Mouse (Mus musculus) forebrain, embryonic 12.5 days (tissue): ENCODE measurements around the gene Myo1c. TPM values are rescaled to one million over a fixed set of nuclear protein-coding genes. Genes with fewer than 3 reads are reported as not detected.

ENCODE experiments used
- ATAC-seq: fragments of 200-750 bp; cut with Nextera tagmentation; 2 replicates; pipeline ENCODE4 v1.8.0; 2017; ENCODE audit warnings: moderate TSS enrichment; ENCODE audit not compliant: low FRiP score
- H3K27ac ChIP-seq: fragments of 300-500 bp; sonication (generic); 2 replicates; pipeline ENCODE4 v1.5.1; 2016; ENCODE audit warnings: mild to moderate bottlenecking
- H3K27me3 ChIP-seq: fragments of 300-500 bp; sonication (generic); 2 replicates; pipeline ENCODE4 v1.6.1; 2016; ENCODE audit warnings: mild to moderate bottlenecking
- H3K36me3 ChIP-seq: fragments of 300-500 bp; sonication (generic); replicated peaks from 2 replicates; pipeline ENCODE4 v1.6.1; 2016; ENCODE audit warnings: mild to moderate bottlenecking
- H3K4me1 ChIP-seq: fragments of 300-500 bp; sonication (generic); 2 replicates; pipeline ENCODE4 v1.6.1; 2016
- H3K4me2 ChIP-seq: fragments of 300-500 bp; sonication (generic); 2 replicates; pipeline ENCODE4 v1.6.1; 2016; ENCODE audit warnings: mild to moderate bottlenecking, moderate library complexity
- H3K4me3 ChIP-seq: fragments of 300-500 bp; sonication (generic); replicated peaks from 2 replicates; pipeline ENCODE4 v1.5.1; 2016; ENCODE audit warnings: mild to moderate bottlenecking
- H3K9ac ChIP-seq: fragments of 300-500 bp; sonication (generic); 2 replicates; pipeline ENCODE4 v1.6.1; 2016; ENCODE audit warnings: mild to moderate bottlenecking
- H3K9me3 ChIP-seq: fragments of 300-500 bp; sonication (generic); 2 replicates; pipeline ENCODE4 v1.6.1; 2016
- WGBS: fragments of 180-500 bp; shearing (Covaris S2); methylation state at CpG from one replicate; pipeline ENCODE4 v1.1.7; 2016; 5-methylcytosine and 5-hydroxymethylcytosine counted together
- polyA plus RNA-seq: library from polyadenylated mRNA; unstranded; fragments of >200 nt; fragmentation: Nextera tagmentation; extraction: Ambion mirVana; gene quantifications from 2 replicates; pipeline ENCODE4 v1.2.1, GENCODE M21; 2016

Myo1c gene
- 12.1 and 13.9 TPM in 2 replicates for polyA plus RNA-seq

DNA sequence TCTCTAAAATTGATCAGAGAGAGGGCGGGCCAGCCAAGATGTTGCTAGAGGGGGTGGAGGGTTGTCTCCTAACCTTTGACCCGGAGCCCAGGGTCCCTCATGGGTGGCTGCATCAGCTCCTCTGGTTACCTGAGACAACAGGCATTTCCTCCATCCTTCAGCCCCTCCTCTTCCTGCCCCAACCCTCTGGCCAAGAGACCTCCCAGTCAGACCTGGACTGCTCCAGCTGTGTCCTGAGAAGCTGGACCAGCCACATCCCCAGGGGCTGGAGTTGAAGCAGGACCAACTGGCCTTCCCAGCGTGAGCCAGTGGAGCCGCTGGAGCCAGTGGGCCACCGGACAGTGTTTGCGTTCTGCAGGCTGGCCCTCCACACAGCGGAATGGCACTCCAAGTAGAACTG lies at the start of gene Myo1c:
Myo1c (plus strand) TSS at position 194 of the 400 bp plus-strand sequence.
- H3K9ac ChIP-seq = peak within 1 kb of the TSS; percentile 71
- H3K4me2 ChIP-seq = peak within 1 kb of the TSS; percentile 87
- peaks cover 32% of the 10 kb centered on the region for H3K27me3 ChIP-seq
- H3K4me3 ChIP-seq = peak within 1 kb of the TSS; percentile 57
- peaks cover 36% of the 10 kb centered on the region for H3K4me1 ChIP-seq
- H3K9me3 ChIP-seq = no peaks in the 10 kb centered on the region
- no peak for ATAC-seq
- no peak within 1 kb of the TSS for H3K27ac ChIP-seq
- H3K36me3 ChIP-seq = 0 out of 2 replicates have a peak, but pooled peaks cover 2% of the 10 kb centered on the region
- WGBS = 82% methylated on average over 7 of the region's 7 CpGs

DNA sequence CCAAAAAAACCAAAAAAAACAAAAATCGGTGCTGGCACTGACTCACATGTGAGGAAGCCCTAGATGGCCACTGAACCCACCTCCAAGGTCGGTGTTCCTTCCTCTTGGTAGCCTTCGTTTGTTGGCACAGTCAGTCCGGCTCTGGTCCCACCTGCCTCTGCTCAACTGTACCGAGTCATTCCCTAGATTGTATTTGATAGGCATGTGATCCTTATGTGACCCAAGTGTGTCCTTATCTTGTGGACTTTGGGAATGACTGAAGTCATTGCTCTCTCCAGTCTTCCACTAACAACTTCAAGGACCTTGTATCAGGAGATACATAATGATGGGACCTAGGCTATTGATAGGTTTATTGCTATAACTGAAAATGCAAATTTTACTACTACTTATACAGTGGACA lies 45.5 kb upstream of the Myo1c start:
- Histone ChIP-seq H3K27ac (no peak overlapping the region), H3K9ac (no peak overlapping the region), H3K9me3 (no peaks in the 10 kb centered on the region), H3K27me3 (no peaks in the 10 kb centered on the region), H3K4me2 (no peak overlapping the region), H3K4me1 (no peaks in the 10 kb centered on the region), H3K4me3 (no peak overlapping the region), H3K36me3 (peaks cover 84% of the 10 kb centered on the region)
- no peak for ATAC-seq
- WGBS = 93% methylated on average over 5 of the region's 5 CpGs

DNA sequence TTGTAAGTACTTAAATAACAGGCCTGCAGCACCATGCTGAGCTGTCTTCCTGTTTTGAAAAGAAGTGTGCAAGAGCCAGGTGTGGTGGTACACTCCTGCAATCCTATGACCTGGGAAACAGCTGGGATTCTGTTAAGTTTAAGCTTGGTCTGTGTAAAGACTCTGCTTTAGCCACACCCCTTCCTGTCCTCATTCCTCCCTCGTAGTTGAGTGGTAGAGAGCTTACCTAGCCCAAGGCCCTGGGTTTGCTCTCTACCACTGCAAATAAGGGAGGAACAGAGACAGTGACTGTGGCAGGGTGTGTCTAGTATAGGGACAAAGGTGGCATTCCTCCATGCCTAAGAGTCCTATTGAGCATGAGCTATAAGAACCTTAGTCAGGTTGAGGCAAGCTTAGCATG lies 45.0 kb upstream of the Myo1c start:
- Histone ChIP-seq H3K27me3 (no peaks in the 10 kb centered on the region), H3K4me1 (no peaks in the 10 kb centered on the region), H3K9ac (no peak overlapping the region), H3K4me3 (no peak overlapping the region), H3K27ac (no peak overlapping the region), H3K36me3 (peaks cover 84% of the 10 kb centered on the region), H3K4me2 (no peak overlapping the region), H3K9me3 (no peaks in the 10 kb centered on the region)
- ATAC-seq = no peak
- 74% methylated on average over 1 of the region's 1 CpGs for WGBS

DNA sequence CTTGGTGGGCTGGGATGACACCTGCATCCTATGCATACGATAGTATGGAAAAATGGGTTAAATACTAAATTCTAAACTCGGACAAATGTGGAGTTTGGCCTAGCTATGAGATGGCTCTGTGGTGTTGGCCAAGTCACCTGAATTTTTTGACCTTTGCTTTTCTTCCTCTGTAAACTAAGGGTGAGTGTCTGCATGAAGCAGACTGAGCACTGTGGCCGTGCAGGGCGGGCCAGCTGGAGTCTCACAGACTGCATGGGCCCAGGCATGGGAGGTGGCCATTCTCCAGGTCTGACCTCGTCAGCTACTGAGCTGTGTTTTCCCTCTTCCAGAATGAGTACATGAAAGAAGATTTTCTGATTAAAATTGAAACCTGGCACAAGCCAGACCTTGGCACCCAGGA lies 41.5 kb upstream of the Myo1c start:
- no peak overlapping the region for H3K27ac ChIP-seq
- H3K4me3 ChIP-seq = no peak overlapping the region
- H3K4me2 ChIP-seq = no peak overlapping the region
- H3K36me3 ChIP-seq = peaks cover 73% of the 10 kb centered on the region
- WGBS = 95% methylated on average over 5 of the region's 5 CpGs
- H3K9ac ChIP-seq = no peak overlapping the region
- no peak for ATAC-seq
- no peaks in the 10 kb centered on the region for H3K4me1 ChIP-seq
- no peaks in the 10 kb centered on the region for H3K9me3 ChIP-seq
- no peaks in the 10 kb centered on the region for H3K27me3 ChIP-seq

DNA sequence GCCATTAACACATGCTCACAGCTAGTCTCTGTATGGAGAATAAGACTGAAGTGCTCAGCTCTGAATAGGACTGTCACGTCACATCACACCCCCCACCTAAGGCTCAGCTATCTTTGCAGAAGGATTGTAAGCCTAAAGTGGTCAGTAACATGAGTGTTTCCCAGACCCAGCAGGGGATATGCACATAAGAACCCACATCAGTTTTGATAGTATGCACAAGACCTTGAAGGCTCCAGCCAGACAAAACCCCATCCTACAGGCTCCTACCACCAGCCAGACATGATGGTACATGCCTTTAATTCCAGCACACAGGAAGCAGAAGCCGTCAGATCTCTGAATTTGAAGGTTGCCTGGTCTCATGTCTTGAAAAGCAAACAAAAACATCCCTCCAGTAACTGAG lies 40.3 kb upstream of the Myo1c start:
- Histone ChIP-seq H3K4me3 (no peak overlapping the region), H3K4me2 (no peak overlapping the region), H3K4me1 (no peaks in the 10 kb centered on the region), H3K27ac (no peak overlapping the region), H3K9ac (no peak overlapping the region), H3K27me3 (no peaks in the 10 kb centered on the region), H3K36me3 (peaks cover 77% of the 10 kb centered on the region), H3K9me3 (no peaks in the 10 kb centered on the region)
- 88% methylated on average over 2 of the region's 2 CpGs for WGBS
- ATAC-seq = no peak

DNA sequence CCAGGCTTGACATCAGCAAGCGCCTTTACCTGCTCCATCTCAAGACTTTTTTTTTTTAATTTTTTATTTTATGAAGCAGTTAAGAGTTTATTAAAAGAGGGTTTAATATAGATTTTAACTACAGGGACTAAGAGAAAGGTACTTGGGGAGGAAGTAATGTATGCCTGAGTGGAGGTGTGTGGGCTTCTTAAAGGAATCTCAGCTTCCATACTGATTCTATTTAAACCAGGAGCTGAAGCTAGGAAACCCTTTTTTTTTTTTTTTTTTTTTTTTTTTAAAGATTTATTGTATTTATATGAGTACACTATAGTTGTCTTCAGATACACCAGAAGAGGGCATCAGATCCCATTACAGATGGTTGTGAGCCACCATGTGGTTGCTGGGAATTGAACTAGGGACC lies 35.5 kb upstream of the Myo1c start:
- H3K9ac ChIP-seq = no peak overlapping the region
- H3K27me3 ChIP-seq = no peaks in the 10 kb centered on the region
- WGBS = 97% methylated on average over 1 of the region's 1 CpGs
- H3K4me1 ChIP-seq = no peaks in the 10 kb centered on the region
- H3K4me3 ChIP-seq = no peak overlapping the region
- H3K9me3 ChIP-seq = no peaks in the 10 kb centered on the region
- ATAC-seq = no peak
- no peak overlapping the region for H3K27ac ChIP-seq
- H3K36me3 ChIP-seq = peaks cover 63% of the 10 kb centered on the region
- H3K4me2 ChIP-seq = no peak overlapping the region

DNA sequence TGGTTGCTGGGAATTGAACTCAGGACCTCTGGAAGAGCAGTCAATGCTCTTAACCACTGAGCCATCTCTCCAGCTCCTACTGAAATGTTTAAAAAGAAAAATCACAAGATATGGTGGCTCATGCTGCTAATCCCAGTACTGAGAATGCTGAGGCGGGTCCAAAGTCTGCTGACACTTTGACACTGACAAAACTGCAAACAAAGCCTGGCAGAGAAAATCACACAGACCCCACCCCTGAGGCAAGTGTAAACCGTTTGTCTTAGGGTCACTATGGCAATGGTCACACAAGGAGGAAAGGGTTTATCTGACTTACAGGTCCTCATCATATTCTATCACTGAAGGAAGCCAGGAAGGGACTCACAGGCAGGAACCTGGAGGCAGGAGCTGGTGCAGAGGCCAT lies 34.7 kb upstream of the Myo1c start:
- H3K9me3 ChIP-seq = no peaks in the 10 kb centered on the region
- no peak overlapping the region for H3K4me3 ChIP-seq
- H3K4me1 ChIP-seq = no peaks in the 10 kb centered on the region
- ATAC-seq = no peak
- H3K9ac ChIP-seq = no peak overlapping the region
- peaks cover 63% of the 10 kb centered on the region for H3K36me3 ChIP-seq
- no peak overlapping the region for H3K4me2 ChIP-seq
- WGBS = 90% methylated on average over 2 of the region's 2 CpGs
- no peak overlapping the region for H3K27ac ChIP-seq
- no peaks in the 10 kb centered on the region for H3K27me3 ChIP-seq

DNA sequence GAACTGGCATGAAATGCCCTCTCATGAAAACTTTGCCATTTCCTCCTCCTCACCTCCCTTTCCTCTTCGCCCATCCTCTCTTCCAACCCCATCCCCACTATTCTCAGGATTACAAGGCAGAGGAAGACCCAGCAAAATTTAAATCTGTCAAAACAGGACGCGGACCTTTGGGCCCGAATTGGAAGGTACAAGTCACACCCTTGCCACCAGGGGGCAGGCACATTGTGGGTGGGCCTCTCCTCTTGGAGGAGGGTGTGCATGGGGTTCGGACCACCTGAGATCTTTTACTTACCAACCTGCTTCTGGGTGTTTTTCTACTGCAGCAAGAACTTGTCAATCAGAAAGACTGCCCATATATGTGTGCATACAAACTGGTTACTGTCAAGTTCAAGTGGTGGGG lies 31.2 kb upstream of the Myo1c start:
- Histone ChIP-seq H3K4me3 (no peak overlapping the region), H3K9ac (no peak overlapping the region), H3K27me3 (no peaks in the 10 kb centered on the region), H3K36me3 (peaks cover 60% of the 10 kb centered on the region), H3K4me2 (no peak overlapping the region), H3K4me1 (no peaks in the 10 kb centered on the region), H3K9me3 (no peaks in the 10 kb centered on the region), H3K27ac (no peak overlapping the region)
- ATAC-seq = no peak
- WGBS = 82% methylated on average over 5 of the region's 5 CpGs

DNA sequence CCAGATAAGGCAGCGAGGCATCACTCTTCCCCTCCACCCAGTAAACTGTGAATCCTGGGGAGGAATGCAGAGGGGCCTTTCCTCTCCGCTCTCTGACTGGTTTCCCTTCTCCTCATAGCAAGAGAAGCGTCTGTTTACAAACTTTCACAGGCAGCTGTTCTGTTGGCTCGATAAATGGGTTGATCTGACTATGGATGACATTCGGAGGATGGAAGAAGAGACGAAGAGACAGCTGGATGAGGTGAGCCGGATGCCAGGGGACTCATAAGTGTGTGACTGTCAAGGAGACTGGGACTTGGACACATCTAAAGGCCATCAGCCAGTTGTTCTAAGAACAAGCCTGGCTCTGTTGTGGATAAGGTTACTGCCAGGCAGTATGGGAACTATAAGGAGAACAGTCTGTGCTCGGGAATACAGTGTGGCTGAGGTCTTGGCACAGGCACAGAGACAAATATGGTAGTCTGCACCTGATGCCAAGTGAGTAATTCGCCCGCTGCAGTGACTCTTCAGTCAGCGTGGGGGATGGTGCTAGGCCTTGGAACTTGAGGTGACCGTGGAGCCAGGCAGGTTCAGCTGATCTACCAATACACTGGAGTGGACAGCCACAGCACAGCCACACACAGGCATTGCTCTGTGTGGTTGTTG lies 30.0 kb upstream of the Myo1c start:
- Histone ChIP-seq H3K4me2 (no peak overlapping the region), H3K27me3 (no peaks in the 10 kb centered on the region), H3K27ac (no peak overlapping the region), H3K9ac (no peak overlapping the region), H3K9me3 (no peaks in the 10 kb centered on the region), H3K4me1 (no peaks in the 10 kb centered on the region), H3K4me3 (no peak overlapping the region), H3K36me3 (peaks cover 58% of the 10 kb centered on the region)
- ATAC-seq = no peak
- WGBS = 93% methylated on average over 12 of the region's 12 CpGs

DNA sequence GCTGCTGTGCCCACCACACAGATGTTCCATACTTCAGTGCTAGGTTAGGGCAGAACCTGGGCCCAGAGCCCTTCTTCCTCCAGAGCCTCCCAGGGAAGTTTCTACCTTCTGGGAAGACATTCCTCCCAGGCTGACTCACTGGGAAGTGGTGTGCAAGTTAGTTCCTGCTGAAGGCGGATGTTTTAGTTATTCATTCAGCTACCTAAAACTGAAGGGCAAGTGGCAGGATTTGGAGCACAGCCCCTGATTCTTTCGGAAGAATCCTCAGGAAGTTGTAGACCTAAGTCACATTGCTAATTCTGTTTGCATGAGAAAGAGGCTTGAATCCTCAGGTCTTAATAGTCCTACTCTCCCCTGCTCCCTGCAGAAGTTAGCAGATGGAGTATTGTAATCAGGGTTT lies 28.9 kb upstream of the Myo1c start:
- H3K36me3 ChIP-seq = peaks cover 63% of the 10 kb centered on the region
- no peaks in the 10 kb centered on the region for H3K9me3 ChIP-seq
- no peak for ATAC-seq
- H3K4me2 ChIP-seq = no peak overlapping the region
- no peak overlapping the region for H3K9ac ChIP-seq
- no peaks in the 10 kb centered on the region for H3K4me1 ChIP-seq
- H3K27me3 ChIP-seq = no peaks in the 10 kb centered on the region
- no peak overlapping the region for H3K4me3 ChIP-seq
- WGBS = 90% methylated on average over 2 of the region's 2 CpGs
- H3K27ac ChIP-seq = no peak overlapping the region

DNA sequence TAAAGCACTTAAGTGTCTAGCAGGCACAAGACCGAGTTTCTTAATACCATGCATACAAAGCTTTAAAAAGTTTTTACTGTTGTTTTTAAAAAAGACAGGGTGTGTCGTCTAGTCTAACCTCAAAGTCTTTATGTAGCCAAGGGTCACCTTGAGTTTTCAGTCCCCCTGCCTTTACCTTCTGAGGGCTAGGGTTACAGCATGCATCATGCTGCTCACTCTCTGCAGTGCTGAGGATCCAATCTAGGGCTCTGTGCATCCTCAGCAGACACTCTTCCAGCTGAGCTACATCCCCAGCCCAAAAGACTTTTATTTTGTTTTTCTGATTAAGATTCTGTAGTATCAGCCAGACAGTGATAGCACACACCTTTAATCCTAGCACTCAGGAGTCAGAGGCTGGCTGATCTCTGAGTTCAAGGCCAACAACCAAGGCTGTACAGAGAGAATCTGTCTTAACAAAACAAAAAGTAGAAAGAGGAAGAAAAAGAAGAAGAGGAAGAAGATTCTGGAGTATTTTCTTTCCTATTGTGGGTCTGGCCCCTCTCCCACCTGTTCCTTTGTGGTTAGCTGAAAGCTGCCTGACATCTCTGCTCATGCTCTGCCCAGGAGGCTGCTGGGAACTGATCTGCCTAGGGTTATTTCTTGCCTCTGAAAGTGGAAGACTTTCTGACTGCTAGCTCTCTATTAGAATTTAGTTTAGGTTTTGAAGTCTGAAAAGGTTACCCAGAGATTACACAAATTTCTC lies 27.5 kb upstream of the Myo1c start:
- Histone ChIP-seq H3K9me3 (no peaks in the 10 kb centered on the region), H3K4me2 (no peak overlapping the region), H3K9ac (no peak overlapping the region), H3K27ac (no peak overlapping the region), H3K4me1 (no peaks in the 10 kb centered on the region), H3K4me3 (no peak overlapping the region), H3K36me3 (peaks cover 69% of the 10 kb centered on the region), H3K27me3 (no peaks in the 10 kb centered on the region)
- ATAC-seq = no peak
- WGBS = 94% methylated on average over 2 of the region's 2 CpGs

DNA sequence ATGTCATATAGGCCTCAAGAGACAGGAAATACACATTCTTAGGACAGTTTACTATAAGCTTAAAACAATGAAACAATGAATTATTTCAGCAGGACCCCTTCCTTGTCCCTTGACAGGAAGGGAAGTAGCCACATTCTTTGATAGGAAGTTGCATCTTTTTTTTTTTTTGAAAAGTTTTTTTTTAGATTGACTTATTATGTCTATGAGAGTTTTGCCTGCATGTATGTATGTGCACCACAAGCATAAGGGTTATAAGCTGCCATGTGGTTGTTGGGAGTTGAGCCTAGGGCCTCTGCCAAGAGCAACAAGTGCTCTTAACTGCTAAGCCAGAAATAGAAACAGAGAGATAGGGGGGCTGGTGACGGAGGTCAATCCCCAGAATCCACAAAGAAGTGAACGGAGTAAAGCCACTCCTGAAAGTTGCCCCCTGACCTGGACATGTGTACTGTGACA lies 26.2 kb upstream of the Myo1c start:
- Histone ChIP-seq H3K9me3 (no peaks in the 10 kb centered on the region), H3K4me3 (no peak overlapping the region), H3K27ac (no peak overlapping the region), H3K4me1 (no peaks in the 10 kb centered on the region), H3K27me3 (no peaks in the 10 kb centered on the region), H3K4me2 (no peak overlapping the region), H3K9ac (no peak overlapping the region), H3K36me3 (peaks cover 71% of the 10 kb centered on the region)
- ATAC-seq = no peak
- 86% methylated on average over 2 of the region's 2 CpGs for WGBS

DNA sequence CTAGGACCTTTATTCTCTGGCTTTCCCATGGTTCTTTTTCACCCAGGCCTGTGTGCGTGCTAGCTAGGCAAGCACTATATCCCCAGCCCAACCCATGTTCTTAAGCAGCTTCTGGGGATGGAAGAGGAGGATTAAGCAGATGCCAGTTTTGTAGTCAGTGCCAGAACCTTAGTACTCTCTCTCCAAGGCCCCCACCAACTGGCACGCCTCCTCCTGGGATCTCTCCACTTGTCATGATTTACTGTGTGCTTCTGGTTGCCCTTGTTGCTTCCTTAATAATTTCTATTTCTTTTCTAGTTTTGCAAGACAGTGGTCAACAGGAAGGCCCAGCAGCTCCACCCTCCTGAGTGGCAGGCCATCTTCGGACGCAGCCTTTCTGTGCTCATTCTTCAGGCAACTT lies 24.5 kb upstream of the Myo1c start:
- H3K4me3 ChIP-seq = no peak overlapping the region
- no peak overlapping the region for H3K4me2 ChIP-seq
- peaks cover 57% of the 10 kb centered on the region for H3K36me3 ChIP-seq
- no peaks in the 10 kb centered on the region for H3K9me3 ChIP-seq
- H3K4me1 ChIP-seq = peaks cover 10% of the 10 kb centered on the region; the same call in 1 of the 2 replicates
- no peaks in the 10 kb centered on the region for H3K27me3 ChIP-seq
- no peak overlapping the region for H3K27ac ChIP-seq
- WGBS = 92% methylated on average over 4 of the region's 4 CpGs
- no peak overlapping the region for H3K9ac ChIP-seq
- no peak for ATAC-seq
